Mouse (Mus musculus) lung, postnatal 14 days (tissue): ENCODE data around the gene Ccdc159.

Experiments used
- DNase-seq: peaks from one replicate; pipeline ENCODE4 v3.0.0; 2021

The Ccdc159 gene

DNA sequence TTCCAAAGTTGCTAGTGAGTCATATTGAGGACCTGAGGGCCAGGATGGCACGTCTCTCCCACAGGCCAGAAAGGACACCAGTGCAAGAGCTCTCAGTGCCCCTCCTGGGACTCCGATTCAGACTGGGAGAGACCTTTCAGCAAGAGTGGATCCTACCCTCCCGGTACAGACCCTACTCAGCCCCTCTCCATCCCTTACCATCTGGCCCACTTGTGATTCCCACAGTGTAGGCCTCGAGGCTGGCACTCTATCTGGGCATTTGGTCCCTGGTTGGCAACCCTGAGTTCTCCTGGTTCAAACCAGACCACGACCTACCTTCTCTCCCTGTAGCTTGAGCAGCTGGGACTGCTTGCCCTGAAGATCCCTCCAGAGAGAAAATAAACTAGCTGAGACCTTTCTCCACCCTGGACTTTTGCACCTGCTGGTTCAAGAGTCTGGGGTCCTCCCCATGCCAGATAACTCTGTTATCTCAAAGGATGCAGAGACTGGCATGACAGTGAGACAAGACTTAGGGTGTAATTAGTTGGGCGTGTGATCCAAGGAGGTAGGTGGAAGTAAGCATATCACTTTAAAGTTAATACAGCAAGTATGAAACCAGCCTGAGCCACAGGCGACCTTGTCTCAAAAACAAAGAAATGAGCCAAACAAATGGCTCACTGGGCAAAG is 8.3 kb downstream of the Ccdc159 start:
- DNase-seq: no peak

DNA sequence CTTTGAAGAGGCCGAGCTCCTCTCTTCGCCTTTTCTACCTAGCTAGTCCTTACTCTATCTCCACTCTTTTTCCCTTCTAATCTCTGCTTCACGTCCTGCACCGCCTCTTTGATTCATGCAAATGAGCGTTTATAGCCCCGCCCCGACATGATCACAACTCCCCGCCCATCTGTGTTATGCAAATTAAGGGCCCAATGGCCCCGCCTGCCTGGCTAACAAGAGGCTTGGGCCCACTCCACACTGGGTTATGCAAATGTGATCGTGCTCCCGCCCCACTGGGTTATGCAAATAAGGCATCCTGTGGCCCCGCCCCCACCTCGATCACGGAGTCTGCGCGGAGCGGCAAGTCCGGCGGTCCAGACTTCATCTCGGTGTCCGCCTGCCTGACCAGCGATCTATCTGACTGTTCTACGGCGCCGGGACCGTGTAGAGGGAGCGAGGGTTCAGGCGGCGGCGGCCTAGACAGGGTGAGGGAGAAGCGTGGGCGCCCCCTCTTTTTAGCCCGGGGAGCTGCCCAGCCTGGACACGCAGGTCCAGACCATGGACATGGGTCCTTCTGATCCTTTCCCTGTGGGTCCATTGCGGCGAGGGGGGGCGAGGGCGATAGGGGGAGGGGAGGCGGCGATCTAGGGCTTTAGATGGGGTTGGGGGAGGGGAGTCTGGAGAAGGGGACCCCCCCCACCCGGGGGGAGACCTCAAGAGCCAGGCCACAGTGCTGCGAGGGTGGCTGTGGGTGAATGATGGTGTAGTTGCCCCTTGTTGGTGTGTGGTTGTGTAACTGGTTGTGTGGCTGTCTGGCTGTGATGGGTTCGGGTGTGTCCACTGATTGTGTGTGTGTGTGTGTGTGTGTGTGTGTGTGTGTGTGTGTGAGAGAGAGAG is 9.7 kb downstream of the Ccdc159 start, which contains the start of gene Plppr2:
Gene Plppr2 (plus strand): TSS at position 342 of the 879 bp plus-strand sequence.
- DNase-seq: peak; percentile 96

DNA sequence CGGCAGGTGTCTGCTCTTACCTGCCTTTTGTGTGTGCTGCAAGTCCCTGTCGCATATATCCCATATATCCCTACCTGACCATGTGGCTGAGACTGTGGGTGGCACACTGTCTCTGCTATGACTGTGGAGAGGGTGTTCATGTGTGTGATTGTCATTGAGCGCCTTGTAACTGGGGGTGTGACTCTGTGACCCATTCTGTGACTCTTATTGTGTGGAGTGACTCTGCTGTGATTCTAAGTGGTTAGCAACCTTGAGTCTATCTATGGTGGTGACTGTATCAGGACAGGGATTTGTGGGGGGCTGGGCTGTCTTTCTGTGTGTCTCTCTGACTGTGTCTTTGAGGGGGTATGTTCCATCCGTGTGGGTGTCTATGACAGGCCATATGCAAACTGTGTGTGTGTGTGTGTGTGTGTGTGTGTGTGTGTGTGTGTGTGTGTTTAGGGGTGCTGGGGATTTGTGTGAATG is 10.5 kb downstream of the Ccdc159 start:
- DNase-seq: no peak

DNA sequence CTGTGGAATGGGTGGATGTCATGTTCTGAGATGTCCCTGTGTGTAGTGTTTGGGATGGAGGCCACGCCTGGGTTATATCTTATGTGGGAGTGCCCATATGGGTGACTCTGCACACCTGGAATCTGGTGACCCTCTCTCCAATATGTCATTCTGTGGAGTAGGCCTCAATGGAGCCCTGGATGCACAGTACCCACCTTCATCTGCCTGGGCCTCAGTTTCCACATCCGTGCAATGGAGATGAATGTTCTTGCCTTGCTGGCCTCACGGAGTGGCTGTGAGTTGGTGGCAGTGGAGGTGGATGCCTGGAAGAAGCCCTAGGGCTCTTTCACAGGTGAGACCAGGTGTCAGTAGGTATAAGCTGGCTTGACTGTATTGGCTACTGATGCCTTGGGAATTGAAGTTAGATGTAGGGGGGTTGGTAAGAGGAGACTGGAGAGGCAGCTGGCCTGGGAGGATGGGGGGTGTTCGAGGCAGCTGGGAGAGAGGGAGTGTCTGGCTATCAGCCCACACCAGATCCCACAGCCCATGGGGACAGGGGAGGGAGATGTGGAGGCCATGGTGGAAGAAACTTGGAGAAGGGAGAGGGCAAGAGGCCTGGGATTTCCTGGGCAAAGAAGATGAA is 11.1 kb downstream of the Ccdc159 start:
- no peak for DNase-seq

DNA sequence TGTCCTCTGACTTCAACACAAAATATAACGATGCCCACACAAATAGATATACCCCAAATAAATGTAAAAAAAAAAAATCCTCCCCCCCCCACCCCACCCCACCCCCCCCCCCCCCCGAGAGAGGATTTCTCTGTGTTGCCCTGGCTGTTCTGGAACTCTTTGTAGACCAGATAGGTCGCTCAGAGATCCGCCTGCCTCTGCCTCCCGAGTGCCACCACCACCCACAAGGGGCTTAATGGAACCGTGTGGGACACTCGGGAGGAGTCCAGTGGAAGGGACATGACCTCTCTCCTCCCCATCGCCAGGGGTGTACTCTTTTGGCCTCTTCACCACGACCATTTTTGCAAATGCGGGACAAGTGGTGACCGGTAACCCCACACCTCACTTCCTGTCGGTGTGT is 15.8 kb downstream of the Ccdc159 start:
- no peak for DNase-seq

DNA sequence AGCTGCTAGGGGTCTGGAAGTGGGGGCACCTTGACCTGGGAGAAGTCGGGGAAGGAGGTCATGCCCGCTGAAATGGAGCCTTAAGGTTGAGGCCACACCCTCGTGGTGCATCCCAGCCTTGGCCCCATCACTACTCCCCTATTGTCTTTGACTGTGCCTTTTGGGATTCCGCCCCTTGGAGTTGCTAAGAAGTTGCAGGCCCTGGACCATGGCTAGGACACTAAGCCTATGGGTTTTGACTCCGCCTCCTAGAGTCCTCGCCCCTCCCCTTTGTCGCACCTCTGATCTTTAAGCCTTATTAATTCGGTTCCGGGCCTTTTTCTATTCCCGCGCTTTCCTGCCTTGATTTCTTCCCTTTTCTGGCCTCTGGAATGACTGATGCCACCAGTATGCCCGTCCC is 16.4 kb downstream of the Ccdc159 start:
- no peak for DNase-seq

DNA sequence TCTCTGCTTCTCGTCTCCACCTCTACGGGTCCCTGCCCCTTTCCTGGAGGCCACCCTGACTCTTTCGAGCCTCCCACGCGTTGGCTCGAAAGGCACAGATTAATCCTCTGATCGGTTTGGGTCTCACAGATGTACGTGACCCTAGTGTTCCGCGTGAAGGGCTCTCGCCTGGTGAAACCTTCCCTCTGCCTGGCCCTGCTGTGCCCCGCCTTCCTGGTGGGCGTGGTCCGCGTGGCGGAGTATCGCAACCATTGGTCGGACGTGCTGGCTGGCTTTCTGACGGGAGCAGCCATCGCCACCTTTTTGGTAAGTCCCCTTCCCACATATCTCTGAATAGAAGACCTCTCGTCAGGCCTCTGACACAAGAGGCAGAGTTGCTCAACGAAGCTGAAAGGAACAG is 17.0 kb downstream of the Ccdc159 start:
- no peak for DNase-seq

DNA sequence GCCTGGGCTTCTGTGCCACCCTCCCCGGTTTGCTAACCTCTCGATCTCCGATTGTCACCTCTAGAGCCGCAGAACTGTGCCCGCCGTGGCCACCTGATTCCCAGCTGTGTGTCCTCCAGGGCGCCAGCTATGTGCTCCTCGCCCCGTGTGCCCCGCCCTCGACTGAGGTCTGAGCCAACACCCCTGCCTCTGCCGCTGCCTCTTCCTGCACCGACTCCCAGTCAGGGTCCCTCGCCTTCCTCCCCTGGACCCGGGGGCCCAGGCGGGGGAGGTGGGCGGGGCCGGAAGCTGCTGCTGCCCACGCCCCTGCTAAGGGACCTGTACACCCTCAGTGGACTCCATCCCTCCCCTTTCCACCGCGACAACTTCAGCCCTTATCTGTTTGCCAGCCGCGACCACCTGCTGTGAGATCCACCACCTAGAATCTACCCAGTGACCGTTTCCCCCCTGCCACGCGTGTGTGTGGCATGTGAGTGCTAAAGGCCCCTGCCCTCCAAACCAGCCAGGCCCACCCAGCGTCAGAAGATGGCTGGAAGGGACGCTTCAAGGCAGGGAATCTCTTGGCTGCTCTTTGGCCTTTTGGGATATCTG is 20.4 kb downstream of the Ccdc159 start:
- DNase-seq: no peak

DNA sequence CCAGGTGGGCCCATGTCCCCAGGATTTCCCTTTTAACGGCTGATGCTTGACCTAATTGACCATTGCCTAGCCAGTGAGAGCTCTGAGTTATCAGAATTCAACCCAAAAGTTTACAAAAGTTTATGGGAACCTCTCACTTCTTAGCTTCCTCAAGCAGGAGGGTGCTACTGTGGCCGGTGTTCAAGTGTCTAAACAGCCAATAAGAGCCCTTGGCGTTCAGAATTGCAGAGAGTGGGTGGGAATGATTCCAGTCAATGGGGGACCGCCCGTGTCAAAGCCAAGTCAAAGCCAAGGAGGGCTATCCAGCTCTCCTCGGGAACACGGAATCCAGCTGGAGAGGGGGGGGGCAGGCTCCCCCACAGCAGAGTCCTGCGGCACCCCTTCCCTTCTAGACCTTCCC is 20.9 kb downstream of the Ccdc159 start:
- DNase-seq: no peak

DNA sequence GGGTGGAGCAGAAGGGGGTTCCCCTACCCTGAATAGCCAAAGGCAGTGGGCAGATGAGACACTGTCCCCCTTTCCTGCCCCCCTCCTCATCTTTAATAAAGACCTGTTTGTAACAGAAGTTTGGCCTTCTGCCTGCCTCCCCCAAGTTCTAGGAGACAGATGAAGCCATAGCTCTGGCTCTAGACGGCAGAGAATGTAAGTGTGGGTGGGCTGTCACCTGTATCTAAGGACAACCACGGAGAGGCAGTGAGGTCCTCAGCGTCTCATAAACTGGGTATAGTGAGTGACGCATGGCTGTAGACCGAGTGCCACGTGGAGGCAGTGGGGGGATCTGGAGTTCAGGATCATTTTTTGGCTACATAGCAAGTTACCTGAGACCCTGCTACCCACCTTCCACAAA is 21.5 kb downstream of the Ccdc159 start:
- DNase-seq: no peak

DNA sequence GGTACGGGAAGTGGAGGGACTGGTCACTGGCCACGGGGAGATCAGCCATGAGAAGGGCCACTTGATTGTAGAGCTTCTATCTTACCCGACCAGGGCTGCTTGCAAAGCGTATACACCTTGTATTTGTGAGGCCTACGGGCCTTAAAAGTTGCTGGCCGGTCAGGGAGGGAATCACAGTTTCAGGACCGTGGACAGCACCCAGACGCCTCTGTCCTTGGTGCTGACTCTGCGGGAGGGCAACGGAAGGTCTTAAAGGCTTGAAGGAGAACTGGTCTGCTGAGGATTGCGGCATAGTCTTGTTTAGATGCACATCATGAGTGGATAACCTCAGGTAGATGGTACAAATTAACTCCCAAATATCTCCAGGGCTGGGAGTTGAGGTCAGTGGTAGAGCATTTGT is 23.1 kb downstream of the Ccdc159 start:
- peak; percentile 84 for DNase-seq

DNA sequence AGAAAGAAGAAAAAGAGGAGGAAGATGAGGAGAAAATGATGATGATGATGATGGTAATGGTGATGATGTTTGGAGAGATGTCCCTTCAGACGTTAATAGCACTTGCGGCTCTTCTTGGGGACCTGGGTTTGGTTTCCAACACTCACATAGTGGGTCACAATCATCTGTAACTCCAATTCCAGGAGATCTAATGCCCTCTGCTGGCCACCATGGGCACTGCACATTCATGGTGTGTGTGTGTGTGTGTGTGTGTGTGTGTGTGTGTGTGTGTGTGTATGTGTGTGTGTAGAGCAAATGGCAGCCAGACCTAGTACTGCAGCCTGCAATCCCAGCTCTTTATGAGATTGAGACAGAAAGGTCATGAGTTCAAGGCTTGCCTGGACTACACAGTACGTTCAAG is 24.7 kb downstream of the Ccdc159 start:
- no peak for DNase-seq

DNA sequence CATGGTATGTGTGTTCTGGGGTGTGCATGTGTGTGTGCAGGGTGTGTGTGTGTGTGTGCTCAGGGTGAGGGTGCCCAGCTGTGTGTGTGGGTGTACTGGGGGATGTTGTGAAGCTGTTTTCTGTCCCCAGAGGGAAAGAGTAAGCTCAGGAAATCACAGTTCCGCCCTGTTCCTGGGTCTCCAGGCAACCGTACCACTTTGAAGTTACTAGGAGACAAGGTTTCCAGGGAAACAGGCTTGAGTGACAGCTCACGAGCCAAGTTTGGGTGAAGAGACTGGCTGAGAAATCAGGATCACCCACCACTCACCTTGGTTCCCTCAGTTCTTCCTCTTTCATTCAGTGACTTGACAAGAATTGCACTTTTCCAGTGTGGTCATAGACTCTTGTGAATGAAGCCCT is 26.3 kb downstream of the Ccdc159 start:
- DNase-seq: no peak

DNA sequence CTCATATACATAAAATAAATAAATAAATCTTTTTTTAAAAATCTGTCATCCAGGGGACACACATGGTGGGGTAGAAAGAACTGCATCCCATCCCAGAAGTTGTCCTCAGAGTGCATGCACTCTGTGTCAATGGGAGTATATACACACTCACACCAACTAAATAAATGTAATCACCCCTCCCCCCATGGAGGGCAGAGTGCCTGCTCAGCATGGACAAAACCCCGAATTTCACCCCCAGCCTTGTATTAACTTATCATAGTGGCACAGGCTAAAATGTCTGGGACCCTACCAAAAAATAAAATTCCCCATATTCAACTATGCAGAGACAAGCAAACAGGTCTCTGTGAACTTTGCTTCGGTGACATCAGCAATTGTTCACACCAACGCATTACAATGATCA is 27.4 kb downstream of the Ccdc159 start:
- no peak for DNase-seq

DNA sequence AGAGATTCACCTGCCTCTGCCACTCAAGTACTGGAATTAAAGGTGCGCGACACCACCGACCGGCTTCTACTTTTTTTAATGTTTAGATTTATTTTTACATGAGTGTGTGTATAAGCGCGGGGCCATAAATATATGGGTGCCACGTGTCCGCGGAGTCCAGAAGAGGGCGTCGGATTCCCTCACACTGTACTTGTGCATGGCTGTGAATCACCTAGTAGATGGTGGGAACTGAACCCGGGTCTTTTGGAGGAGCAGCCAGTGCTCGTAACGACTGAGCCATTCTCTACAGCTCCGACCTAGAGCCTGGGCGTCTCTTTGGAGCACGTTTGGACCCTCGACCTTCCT is 27.9 kb downstream of the Ccdc159 start:
- no peak for DNase-seq

DNA sequence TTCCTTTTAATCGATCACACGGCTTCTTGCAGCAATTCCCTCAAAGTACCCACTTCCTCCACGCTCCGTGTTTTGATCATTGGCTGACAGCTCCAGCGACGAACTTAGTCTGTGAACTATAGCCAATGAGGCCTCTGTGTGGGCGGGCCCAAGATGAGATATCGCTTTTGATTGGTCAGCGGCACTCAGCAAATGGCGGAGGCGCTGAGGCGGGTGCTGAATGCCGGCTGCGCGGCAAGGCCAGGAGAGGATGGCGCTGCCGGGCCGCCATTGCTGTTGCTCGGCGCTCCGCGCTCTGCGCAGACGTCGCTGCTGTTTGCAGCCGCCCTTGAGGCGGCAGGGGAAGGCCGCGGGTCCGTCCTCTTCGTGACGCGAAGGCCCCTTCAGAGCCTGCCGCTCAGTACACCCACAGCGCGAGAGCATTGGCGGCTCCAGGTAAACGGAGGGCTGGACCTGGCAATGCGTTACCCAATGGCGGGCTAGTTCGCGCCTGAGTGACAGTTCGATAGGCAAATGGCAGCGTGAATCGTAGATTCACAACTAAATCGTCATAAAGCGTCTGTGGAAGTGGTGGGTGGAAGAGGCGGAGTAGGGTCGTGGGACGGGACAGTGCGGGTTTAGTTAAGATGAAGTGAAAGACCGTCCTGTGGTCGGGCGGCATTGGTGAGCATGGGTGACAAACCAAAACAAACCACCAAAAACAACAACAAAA is 28.5 kb downstream of the Ccdc159 start, which contains the start of gene Swsap1:
Gene Swsap1 (plus strand): TSS at position 186 of the 712 bp plus-strand sequence.
- DNase-seq: peak; percentile 98

DNA sequence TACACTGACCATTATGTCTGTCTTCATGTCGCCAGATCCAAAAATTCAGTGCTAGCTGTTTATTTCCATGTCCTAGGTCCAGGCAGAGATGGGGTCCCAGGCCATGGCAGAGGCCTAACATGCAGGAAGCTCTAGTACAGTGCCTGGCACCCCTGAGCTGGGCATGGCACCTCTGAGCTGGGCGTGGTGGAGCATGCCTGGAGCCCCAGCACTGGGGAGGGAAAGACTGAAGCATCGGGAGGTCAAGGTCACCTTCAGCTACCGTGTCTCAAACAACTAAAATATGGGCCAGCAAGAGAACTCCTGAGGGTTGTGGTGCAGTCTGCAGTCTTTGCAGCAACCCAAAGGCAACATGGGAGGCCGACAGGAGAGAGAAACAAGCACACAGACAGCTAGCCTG is 31.1 kb downstream of the Ccdc159 start:
- DNase-seq: no peak

DNA sequence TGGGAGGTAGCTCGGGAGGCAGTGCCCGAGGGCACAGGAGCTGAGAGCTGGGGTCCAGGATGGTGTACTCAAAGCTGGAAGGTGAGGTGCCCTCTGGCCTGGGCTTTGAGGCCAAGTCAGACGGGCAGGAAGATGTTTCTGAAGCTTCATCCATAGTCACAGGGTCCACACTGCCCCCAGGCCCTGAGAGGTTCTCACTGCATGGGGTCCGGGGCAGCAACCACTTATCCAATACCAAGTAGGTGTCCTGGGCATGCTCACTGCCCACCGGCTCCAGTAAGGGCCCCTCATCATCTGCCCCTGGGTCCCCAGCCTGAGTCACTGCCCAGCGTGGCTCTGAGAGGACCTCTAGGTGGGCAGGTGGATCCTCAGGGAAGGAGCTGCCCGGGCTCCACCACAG is 32.0 kb downstream of the Ccdc159 start:
- no peak for DNase-seq

DNA sequence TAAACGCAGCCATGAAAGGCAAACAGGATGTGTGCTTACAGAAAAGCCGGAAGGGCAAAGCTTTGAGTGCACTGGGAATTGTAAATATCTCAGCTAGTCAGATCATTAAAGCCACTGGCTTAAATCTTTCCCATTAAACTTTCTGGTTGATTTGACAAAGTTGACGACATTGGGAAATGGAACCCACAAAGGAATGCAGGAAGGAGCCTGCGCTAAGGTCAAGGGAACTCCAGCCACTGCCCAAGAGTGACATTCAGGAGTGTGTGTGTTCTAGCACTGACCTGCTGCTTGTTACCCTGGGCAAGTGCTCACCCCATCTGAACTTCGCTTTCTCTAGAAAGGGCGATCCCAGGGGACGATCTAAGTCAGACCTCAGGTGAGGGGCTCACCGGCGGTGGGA is 32.9 kb downstream of the Ccdc159 start:
- no peak for DNase-seq

DNA sequence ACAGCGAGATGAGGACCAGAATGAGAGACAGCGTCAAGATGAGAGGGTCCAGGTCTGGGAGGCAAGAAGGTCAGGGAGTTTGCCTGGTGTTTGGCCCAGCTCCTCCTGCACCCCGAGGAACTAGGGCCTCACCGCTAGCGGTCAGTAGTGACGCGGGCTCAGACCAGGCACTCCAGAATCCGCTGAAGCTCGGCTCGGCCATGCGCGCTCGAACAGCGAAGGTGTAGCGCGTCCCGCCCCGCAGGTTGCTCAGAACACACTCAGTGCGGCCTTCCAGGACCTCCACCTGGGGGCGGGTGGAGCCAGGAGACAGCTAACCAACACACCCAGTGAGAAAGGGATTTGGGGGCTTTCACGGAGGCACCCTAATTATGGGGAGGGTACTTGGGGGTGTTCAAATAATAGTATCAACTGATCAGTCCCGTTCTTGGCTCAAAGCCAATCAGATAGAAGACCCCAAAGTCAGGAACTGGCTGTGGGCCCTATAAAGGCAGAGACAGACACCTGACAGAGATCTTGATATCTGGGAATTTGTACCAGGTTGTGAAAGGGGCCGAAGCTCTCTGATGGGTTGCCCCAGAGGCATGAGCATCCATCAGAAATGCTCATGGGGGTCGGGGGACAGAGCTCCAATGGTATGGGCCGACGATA is 33.4 kb downstream of the Ccdc159 start:
- DNase-seq: peak; percentile 50

DNA sequence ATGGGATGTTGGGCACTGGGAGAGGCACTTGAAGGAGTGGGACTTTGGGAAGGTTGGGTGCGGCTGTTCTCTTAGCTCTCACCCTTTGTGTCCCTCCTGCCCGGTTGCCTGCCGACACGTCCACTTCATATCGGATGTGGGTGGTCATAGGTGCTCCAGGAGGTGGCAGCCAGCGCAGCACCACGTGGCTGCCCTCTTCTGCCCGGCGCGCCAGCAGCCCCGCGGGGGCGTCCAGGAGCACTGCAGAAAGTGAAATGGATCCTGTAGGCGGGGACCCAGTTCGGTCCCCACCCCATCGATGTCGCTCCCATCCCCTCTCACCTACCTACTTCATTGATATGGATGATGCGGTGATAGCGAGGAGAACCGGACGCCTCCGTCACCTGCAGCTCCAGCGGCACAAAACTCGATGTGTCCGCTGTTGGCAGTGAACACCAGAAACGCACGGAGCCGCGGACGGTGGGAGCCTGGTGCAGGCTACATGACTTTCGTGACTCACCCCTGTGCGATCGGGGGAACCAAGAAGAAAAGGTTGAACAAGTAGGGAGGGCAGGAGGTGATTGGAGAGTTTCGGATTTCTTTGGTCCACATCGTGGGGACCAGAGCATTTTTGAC is 34.2 kb downstream of the Ccdc159 start:
- DNase-seq: no peak

DNA sequence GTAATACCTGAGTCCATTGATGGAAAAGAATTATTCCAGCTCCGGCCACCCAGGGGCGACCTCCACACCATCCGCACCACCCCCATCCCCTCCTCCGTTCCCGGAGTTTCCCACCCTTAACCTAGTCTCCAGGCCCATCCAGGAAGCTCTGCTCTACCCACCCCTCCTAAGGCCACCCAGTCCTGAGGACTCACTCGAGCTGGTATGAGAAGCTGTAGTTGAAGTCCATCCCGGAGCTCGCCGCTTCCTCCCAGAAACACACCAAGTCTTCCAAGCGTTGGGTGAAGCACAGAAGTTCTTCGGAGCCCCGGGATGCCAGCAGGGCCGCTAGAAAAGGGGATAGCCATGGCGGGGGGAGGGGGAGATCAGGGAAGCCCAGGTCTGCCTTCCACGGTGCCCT is 34.7 kb downstream of the Ccdc159 start:
- peak; percentile 8 for DNase-seq
